Mouse (Mus musculus): ENCODE results near the gene Rab5a. TPM values are rescaled to one million over a fixed set of nuclear protein-coding genes. Genes with fewer than 3 reads are reported as not detected.

Rab5a gene
- polyA plus RNA-seq (2012; rRNA removed) (6.8 and 14.1 TPM in 2 replicates), polyA plus RNA-seq (2014; fragmentation: Nextera tagmentation; extraction: Ambion mirVana) (28.3 and 28.4 TPM in 2 replicates)

GRCm38 (mm10) chr17:53478858-53479603, at the start of gene Rab5a:
Gene Rab5a (plus strand): TSS chr17:53479234.
- WGBS (ENCODE audit: insufficient replicate concordance): under 1% methylated on average over 81 of the region's 82 CpGs
- H3K4me1 ChIP-seq (replicated peaks; ENCODE audit: control insufficient read depth in 2 of 2, insufficient read depth in 2 of 2, low read length in 1 of 2): peaks cover 13 to 15% of the 10 kb centered on the region in 2 experiments

DNA sequence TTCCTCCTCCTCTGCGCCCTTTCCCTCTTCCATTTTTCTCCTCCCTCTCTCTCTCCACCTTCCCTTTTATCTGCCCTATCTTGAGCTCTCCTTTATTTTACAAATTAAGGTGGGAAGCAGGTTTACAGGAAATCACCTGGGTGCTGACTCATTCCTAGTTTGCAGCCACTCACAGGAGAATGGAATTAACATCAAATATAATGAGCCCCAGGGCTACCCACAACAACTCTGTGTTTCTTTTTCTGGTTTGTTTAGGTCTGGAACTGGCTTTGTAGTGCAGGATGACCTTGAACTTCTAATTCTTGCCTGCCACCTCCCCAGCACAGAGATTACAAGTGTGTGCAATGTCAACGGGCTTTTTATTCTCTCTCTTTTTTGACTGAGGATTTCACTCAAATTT, 22.9 kb upstream of the Rab5a start:
- ATAC-seq (ENCODE audit: insufficient read depth) (no peak), DNase-seq (ENCODE audit: low read depth in 3 of 3, low spot score in 3 of 3) (no peak)
- Histone ChIP-seq H3K27ac (no peak overlapping the region), H3K36me3 (replicated peaks; ENCODE audit: control insufficient read depth, insufficient read depth, low read depth) (no peaks in the 10 kb centered on the region), H3K9me3 (ENCODE audit: control insufficient read depth, low read length) (no peaks in the 10 kb centered on the region), H3K27me3 (ENCODE audit: control insufficient read depth, insufficient read depth, low read length) (no peaks in the 10 kb centered on the region), H3K4me1 (replicated peaks; ENCODE audit: control insufficient read depth in 2 of 2, insufficient read depth in 2 of 2, low read length in 1 of 2) (0 out of 4 replicates have a peak, but pooled peaks cover 0 to 2% of the 10 kb centered on the region in 2 experiments), H3K9ac (replicated peaks) (no peak overlapping the region), H3K4me3 (ENCODE audit: insufficient read depth in 1 of 2, low read depth in 2 of 2, low read length in 2 of 2) (no peak overlapping the region), H3K4me2 (ENCODE audit: low read depth) (no peak overlapping the region)
- TF ChIP-seq EP300 (IDR thresholded peaks at IDR 0.05; ENCODE audit: low read depth): no peak
- TF ChIP-seq CTCF (IDR thresholded peaks at IDR 0.05; ENCODE audit: low read depth): no peak
- WGBS (ENCODE audit: insufficient replicate concordance): 58% methylated on average over 2 of the region's 2 CpGs

More at GRCm38 (mm10) chr17:53478858-53479603, at the start of gene Rab5a:
- peak within 1 kb of the TSS; percentile 85 to 96 for H3K4me3 ChIP-seq (ENCODE audit: insufficient read depth in 1 of 2, low read depth in 2 of 2, low read length in 2 of 2)
- no peaks in the 10 kb centered on the region; the same call in 1 of the 2 replicates for H3K36me3 ChIP-seq (replicated peaks; ENCODE audit: control insufficient read depth, insufficient read depth, low read depth)
- DNase-seq (ENCODE audit: low read depth in 3 of 3, low spot score in 3 of 3): peak; percentile 96 to 97 (median 96)
- peak within 1 kb of the TSS; percentile 97 for H3K9ac ChIP-seq (replicated peaks)
- H3K4me2 ChIP-seq (ENCODE audit: low read depth): peak within 1 kb of the TSS; percentile 97
- TF ChIP-seq EP300 (IDR thresholded peaks at IDR 0.05; ENCODE audit: low read depth) (no peak), CTCF (IDR thresholded peaks at IDR 0.05; ENCODE audit: low read depth) (peak; percentile 44; the same call in 1 of the 2 replicates)
- H3K27ac ChIP-seq: peak within 1 kb of the TSS; percentile 97
- ATAC-seq (ENCODE audit: insufficient read depth): peak; percentile 92
- H3K27me3 ChIP-seq (ENCODE audit: control insufficient read depth, insufficient read depth, low read length): no peaks in the 10 kb centered on the region
- no peaks in the 10 kb centered on the region for H3K9me3 ChIP-seq (ENCODE audit: control insufficient read depth, low read length)

GRCm38 (mm10) chr17:53456742-53457141, 22.3 kb upstream of the Rab5a start:
- H3K4me2 ChIP-seq (ENCODE audit: low read depth): no peak overlapping the region
- 9% methylated on average over 1 of the region's 1 CpGs for WGBS (ENCODE audit: insufficient replicate concordance)
- H3K36me3 ChIP-seq (replicated peaks; ENCODE audit: control insufficient read depth, insufficient read depth, low read depth): no peaks in the 10 kb centered on the region
- H3K27ac ChIP-seq: no peak overlapping the region
- no peak for TF ChIP-seq CTCF (IDR thresholded peaks at IDR 0.05; ENCODE audit: low read depth)
- TF ChIP-seq EP300 (IDR thresholded peaks at IDR 0.05; ENCODE audit: low read depth): no peak
- 0 out of 4 replicates have a peak, but pooled peaks cover 0 to 2% of the 10 kb centered on the region in 2 experiments for H3K4me1 ChIP-seq (replicated peaks; ENCODE audit: control insufficient read depth in 2 of 2, insufficient read depth in 2 of 2, low read length in 1 of 2)
- DNase-seq (ENCODE audit: low read depth in 3 of 3, low spot score in 3 of 3) (no peak), ATAC-seq (ENCODE audit: insufficient read depth) (no peak)
- H3K9ac ChIP-seq (replicated peaks): no peak overlapping the region
- no peak overlapping the region for H3K4me3 ChIP-seq (ENCODE audit: insufficient read depth in 1 of 2, low read depth in 2 of 2, low read length in 2 of 2)
- H3K9me3 ChIP-seq (ENCODE audit: control insufficient read depth, low read length): no peaks in the 10 kb centered on the region
- H3K27me3 ChIP-seq (ENCODE audit: control insufficient read depth, insufficient read depth, low read length): no peaks in the 10 kb centered on the region

DNA sequence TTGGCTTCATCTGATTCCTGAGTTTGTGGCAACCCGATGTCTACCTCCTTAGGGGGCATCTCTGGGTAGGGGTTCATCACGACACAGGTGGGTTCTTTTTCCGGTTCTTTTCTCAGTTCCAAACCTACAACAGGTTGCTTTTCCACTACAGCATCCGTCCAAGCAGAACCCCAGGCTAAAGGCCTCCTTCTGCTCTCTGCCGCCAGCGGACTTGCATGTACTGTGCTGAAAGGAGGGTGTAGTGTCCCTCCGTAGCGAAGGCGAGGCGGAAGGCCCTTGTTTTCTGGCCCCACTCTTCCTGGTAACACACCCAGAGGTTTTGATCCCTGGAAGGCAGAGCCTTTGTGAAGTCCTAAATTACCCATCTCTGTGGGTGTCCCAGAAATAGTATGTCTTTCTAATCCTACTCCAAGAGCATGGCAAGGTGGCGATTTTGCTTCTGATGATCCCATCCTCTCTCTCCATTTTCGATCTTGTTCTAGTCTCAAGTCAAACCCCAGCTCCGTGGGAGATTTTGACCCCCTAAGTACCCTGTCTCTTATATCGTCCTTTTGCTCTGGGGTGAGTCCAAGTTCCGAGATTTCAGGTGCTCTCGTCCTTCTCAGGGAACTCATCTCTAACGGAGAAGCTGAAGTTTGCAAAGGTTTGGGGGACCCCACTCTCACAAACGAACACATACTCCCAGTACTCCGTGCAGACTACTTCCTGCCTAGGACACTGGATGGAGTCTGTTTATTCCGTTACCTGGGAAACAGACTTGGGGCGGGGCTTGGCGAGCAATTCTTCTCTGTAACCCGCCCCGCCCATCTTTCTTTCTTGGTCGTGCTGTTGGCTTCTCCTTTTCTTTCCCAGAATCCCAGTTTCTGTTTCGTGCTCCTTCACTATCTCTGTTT, 16.2 kb upstream of the Rab5a start, which contains the start of gene Efhb:
TSS of gene Efhb (minus strand) at position 719 of the 893 bp plus-strand sequence.
- Histone ChIP-seq H3K4me2 (ENCODE audit: low read depth) (peak within 1 kb of the TSS; percentile 40), H3K36me3 (replicated peaks; ENCODE audit: control insufficient read depth, insufficient read depth, low read depth) (no peaks in the 10 kb centered on the region), H3K4me1 (replicated peaks; ENCODE audit: control insufficient read depth in 2 of 2, insufficient read depth in 2 of 2, low read length in 1 of 2) (no peaks in the 10 kb centered on the region; a peak in 1 of 4 replicates), H3K27ac (no peak within 1 kb of the TSS), H3K9me3 (ENCODE audit: control insufficient read depth, low read length) (no peaks in the 10 kb centered on the region), H3K27me3 (ENCODE audit: control insufficient read depth, insufficient read depth, low read length) (no peaks in the 10 kb centered on the region), H3K9ac (replicated peaks) (no peak within 1 kb of the TSS), H3K4me3 (ENCODE audit: insufficient read depth in 1 of 2, low read depth in 2 of 2, low read length in 2 of 2) (peak within 1 kb of the TSS; percentile 20 to 33; a peak in 2 of 4 replicates)
- TF ChIP-seq CTCF (IDR thresholded peaks at IDR 0.05; ENCODE audit: low read depth) (no peak), EP300 (IDR thresholded peaks at IDR 0.05; ENCODE audit: low read depth) (no peak)
- ATAC-seq (ENCODE audit: insufficient read depth): 0 out of 2 replicates have a peak, but pooled peaks have one; percentile 33
- WGBS (ENCODE audit: insufficient replicate concordance): 20% methylated on average over 26 of the region's 26 CpGs
- peak; percentile 41 to 66 (median 49) for DNase-seq (ENCODE audit: low read depth in 3 of 3, low spot score in 3 of 3)

Measured in liver, embryonic 14.5 days (tissue).